Mouse (Mus musculus): ENCODE measurements around the gene Smim22. TPM values are rescaled to one million over a fixed set of nuclear protein-coding genes. Genes with fewer than 3 reads are reported as not detected.

Gene Smim22
- polyA plus RNA-seq, 1 experiment from 2014 or later, result 1.3 TPM

DNA sequence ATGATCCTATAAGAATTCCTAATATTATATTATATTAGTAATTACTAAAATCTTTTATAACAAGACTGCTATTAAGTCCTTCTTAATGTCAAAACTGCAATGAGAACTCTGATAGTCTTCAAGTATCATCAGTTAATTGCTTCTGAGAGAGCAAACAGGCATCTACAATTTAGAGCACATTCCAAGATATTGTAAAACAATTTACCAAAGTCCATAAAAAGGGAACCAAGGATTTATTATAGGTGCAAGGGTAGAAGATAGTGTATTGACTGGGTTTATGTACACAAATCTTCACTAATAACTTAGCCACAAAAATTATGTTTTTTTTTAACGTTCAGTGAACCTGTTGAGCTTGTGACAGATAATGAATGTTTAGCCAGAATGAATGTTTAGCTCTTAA, 8.1 kb upstream of the Smim22 start:
- 89% methylated on average over 1 of the region's 1 CpGs for WGBS
- H3K4me2 ChIP-seq (ENCODE audit: low read length), result no peak overlapping the region

DNA sequence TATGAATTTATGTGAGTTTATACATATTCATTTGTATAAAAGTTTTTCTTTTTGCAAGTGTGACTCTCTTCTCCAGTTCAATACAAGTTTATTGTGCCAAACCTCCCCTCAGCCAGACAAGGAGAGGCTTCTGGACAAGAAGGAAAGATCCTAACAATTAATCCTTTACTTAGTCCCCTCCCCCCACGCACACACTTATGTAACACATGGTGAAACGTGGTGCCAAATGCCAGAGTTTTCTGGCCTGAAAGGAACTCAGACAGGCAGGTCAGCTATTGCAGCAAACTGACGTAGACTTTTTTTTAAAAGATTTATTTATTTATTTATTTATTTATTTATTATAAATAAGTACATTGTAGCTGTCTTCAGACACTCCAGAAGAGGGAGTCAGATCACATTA, 6.5 kb upstream of the Smim22 start:
- H3K4me3 ChIP-seq (replicated peaks; ENCODE audit: low read length), result no peak overlapping the region
- no peak overlapping the region for H3K9ac ChIP-seq (replicated peaks; ENCODE audit: low read depth, low read length)
- no peak for ATAC-seq
- whole genome bisulfite sequencing, result 67% methylated on average over 3 of the region's 3 CpGs
- H3K36me3 ChIP-seq (ENCODE audit: control insufficient read depth, insufficient read depth), result no peaks in the 10 kb centered on the region
- H3K27me3 ChIP-seq (replicated peaks; ENCODE audit: control insufficient read depth, insufficient read depth, low read length), result 0 out of 2 replicates have a peak, but pooled peaks cover 2% of the 10 kb centered on the region
- no peak overlapping the region for H3K4me2 ChIP-seq (ENCODE audit: low read length)
- H3K9me3 ChIP-seq (ENCODE audit: control insufficient read depth, low read length), result no peaks in the 10 kb centered on the region
- H3K27ac ChIP-seq (ENCODE audit: low read length), result no peak overlapping the region
- H3K4me1 ChIP-seq (replicated peaks; ENCODE audit: control insufficient read depth, insufficient read depth, low read length), result no peaks in the 10 kb centered on the region

More for the DNA sequence above, 8.1 kb upstream of the Smim22 start:
- no peaks in the 10 kb centered on the region for H3K4me1 ChIP-seq (replicated peaks; ENCODE audit: control insufficient read depth, insufficient read depth, low read length)
- no peaks in the 10 kb centered on the region for H3K9me3 ChIP-seq (ENCODE audit: control insufficient read depth, low read length)
- ATAC-seq, result no peak
- no peak overlapping the region for H3K9ac ChIP-seq (replicated peaks; ENCODE audit: low read depth, low read length)
- no peak overlapping the region for H3K27ac ChIP-seq (ENCODE audit: low read length)
- H3K27me3 ChIP-seq (replicated peaks; ENCODE audit: control insufficient read depth, insufficient read depth, low read length), result 0 out of 2 replicates have a peak, but pooled peaks cover 2% of the 10 kb centered on the region
- no peak overlapping the region for H3K4me3 ChIP-seq (replicated peaks; ENCODE audit: low read length)
- no peaks in the 10 kb centered on the region for H3K36me3 ChIP-seq (ENCODE audit: control insufficient read depth, insufficient read depth)

DNA sequence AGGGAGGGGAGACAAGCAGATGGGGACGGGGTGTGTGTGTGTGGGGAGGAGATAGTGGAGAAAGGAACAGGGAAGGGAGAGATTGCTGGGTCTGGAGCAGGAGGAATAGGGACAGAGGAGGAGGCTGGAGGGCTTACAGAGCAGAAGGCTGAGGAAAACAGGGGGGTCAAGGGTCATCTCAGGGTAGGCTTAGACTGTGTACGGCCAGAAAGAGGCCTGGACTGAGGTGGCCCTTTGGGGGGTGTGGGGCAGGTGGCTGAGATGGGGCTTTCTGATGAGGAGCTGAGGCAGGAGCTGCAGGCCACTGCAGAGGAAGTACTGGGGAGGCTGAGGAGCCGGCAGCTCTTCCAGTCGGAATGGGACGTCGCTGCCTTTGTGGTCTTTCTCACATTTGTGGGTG, 404 bp downstream of the Smim22 start:
- H3K4me3 ChIP-seq (replicated peaks; ENCODE audit: low read length), result no peak overlapping the region
- peaks cover 5% of the 10 kb centered on the region for H3K4me1 ChIP-seq (replicated peaks; ENCODE audit: control insufficient read depth, insufficient read depth, low read length)
- no peak overlapping the region for H3K9ac ChIP-seq (replicated peaks; ENCODE audit: low read depth, low read length)
- no peak overlapping the region for H3K27ac ChIP-seq (ENCODE audit: low read length)
- no peaks in the 10 kb centered on the region for H3K27me3 ChIP-seq (replicated peaks; ENCODE audit: control insufficient read depth, insufficient read depth, low read length)
- no peaks in the 10 kb centered on the region for H3K36me3 ChIP-seq (ENCODE audit: control insufficient read depth, insufficient read depth)
- no peaks in the 10 kb centered on the region for H3K9me3 ChIP-seq (ENCODE audit: control insufficient read depth, low read length)
- ATAC-seq, result no peak
- no peak overlapping the region for H3K4me2 ChIP-seq (ENCODE audit: low read length)
- WGBS, result 57% methylated on average over 6 of the region's 6 CpGs

DNA sequence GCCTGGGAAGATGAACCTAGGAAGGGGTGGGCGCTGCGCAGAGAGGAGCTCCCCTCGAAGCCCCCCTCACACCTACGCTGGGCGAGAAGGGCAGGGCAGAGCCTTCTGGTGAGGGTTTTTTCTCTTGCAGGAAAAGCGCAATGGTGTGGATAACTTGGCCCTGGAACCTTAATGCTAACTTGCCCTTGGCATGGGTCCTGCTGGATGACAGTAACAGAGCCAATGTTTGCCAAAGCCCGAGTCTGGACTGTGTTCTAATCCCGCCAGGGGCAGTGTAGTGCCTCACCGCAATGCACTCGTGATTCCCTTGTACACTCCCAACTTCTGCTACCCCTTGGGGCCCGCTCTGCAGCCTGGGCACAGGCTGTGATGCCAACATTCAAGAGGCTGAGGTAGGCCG, 988 bp downstream of the Smim22 start:
- no peak overlapping the region for H3K9ac ChIP-seq (replicated peaks; ENCODE audit: low read depth, low read length)
- no peak overlapping the region for H3K4me2 ChIP-seq (ENCODE audit: low read length)
- H3K9me3 ChIP-seq (ENCODE audit: control insufficient read depth, low read length), result no peaks in the 10 kb centered on the region
- peaks cover 8% of the 10 kb centered on the region for H3K4me1 ChIP-seq (replicated peaks; ENCODE audit: control insufficient read depth, insufficient read depth, low read length)
- H3K36me3 ChIP-seq (ENCODE audit: control insufficient read depth, insufficient read depth), result no peaks in the 10 kb centered on the region
- no peak for ATAC-seq
- no peak overlapping the region for H3K27ac ChIP-seq (ENCODE audit: low read length)
- H3K4me3 ChIP-seq (replicated peaks; ENCODE audit: low read length), result no peak overlapping the region
- 84% methylated on average over 12 of the region's 12 CpGs for WGBS
- H3K27me3 ChIP-seq (replicated peaks; ENCODE audit: control insufficient read depth, insufficient read depth, low read length), result no peaks in the 10 kb centered on the region

DNA sequence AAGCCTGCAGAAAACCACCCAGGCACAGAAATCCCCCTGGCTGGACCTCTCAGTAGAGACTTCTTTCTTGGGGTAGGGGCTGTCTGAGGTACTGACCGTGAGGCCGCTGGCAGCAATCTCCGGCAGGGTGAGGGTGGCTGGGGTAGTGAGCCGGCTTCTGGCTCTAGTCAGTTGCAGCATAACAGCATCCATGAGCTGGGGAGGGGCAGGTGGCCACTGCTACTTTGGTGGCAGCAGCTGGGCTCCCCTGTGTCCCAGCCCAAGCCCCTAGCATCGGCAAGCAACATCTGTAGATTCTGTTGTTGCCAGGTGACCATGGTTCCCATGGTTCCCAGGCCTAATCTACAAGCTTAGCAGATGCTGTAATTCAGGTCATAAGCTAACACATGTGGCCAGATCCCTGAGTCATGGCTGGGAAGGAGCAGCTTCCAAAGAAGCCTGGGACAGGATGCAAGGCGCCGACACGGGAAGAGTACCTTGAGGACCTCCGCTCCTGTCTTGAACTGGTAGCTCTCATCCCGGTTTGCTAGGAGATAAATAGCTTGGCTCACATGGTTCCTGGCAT, 3.4 kb downstream of the Smim22 start:
- H3K9me3 ChIP-seq (ENCODE audit: control insufficient read depth, low read length), result no peaks in the 10 kb centered on the region
- no peak overlapping the region for H3K27ac ChIP-seq (ENCODE audit: low read length)

DNA sequence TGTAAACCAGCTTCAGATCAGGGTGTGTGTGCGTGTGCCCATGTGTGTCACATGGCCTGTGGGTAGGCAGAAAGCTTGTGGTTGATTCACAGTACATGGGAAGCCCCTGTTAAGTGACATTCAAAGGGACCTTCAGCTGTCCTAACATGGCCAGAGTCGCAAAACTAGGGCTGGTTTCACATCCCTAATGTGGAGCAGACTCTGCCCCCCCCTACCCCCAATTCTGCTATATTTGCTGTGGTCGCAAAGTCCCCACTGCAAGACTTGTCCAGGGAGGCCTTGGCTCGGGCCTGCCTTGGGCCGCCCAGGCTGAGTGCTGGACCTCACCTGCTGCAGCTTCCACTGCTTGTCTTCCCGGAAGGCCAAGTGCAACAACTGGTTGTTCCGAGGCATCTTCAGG, 4.2 kb downstream of the Smim22 start:
- H3K4me3 ChIP-seq (replicated peaks; ENCODE audit: low read length), result no peak overlapping the region
- no peak overlapping the region for H3K27ac ChIP-seq (ENCODE audit: low read length)
- no peak overlapping the region for H3K9ac ChIP-seq (replicated peaks; ENCODE audit: low read depth, low read length)
- no peaks in the 10 kb centered on the region for H3K27me3 ChIP-seq (replicated peaks; ENCODE audit: control insufficient read depth, insufficient read depth, low read length)
- H3K9me3 ChIP-seq (ENCODE audit: control insufficient read depth, low read length), result no peaks in the 10 kb centered on the region
- 90% methylated on average over 7 of the region's 7 CpGs for WGBS
- H3K4me2 ChIP-seq (ENCODE audit: low read length), result no peak overlapping the region
- ATAC-seq, result no peak
- peaks cover 15% of the 10 kb centered on the region for H3K36me3 ChIP-seq (ENCODE audit: control insufficient read depth, insufficient read depth)
- peaks cover 8% of the 10 kb centered on the region for H3K4me1 ChIP-seq (replicated peaks; ENCODE audit: control insufficient read depth, insufficient read depth, low read length)

More for the DNA sequence above, 3.4 kb downstream of the Smim22 start:
- Histone ChIP-seq H3K4me1 (replicated peaks; ENCODE audit: control insufficient read depth, insufficient read depth, low read length) (peaks cover 8% of the 10 kb centered on the region), H3K27me3 (replicated peaks; ENCODE audit: control insufficient read depth, insufficient read depth, low read length) (no peaks in the 10 kb centered on the region), H3K9ac (replicated peaks; ENCODE audit: low read depth, low read length) (no peak overlapping the region), H3K4me3 (replicated peaks; ENCODE audit: low read length) (no peak overlapping the region), H3K4me2 (ENCODE audit: low read length) (no peak overlapping the region), H3K36me3 (ENCODE audit: control insufficient read depth, insufficient read depth) (peaks cover 9% of the 10 kb centered on the region)
- 87% methylated on average over 10 of the region's 10 CpGs for WGBS
- ATAC-seq, result no peak

DNA sequence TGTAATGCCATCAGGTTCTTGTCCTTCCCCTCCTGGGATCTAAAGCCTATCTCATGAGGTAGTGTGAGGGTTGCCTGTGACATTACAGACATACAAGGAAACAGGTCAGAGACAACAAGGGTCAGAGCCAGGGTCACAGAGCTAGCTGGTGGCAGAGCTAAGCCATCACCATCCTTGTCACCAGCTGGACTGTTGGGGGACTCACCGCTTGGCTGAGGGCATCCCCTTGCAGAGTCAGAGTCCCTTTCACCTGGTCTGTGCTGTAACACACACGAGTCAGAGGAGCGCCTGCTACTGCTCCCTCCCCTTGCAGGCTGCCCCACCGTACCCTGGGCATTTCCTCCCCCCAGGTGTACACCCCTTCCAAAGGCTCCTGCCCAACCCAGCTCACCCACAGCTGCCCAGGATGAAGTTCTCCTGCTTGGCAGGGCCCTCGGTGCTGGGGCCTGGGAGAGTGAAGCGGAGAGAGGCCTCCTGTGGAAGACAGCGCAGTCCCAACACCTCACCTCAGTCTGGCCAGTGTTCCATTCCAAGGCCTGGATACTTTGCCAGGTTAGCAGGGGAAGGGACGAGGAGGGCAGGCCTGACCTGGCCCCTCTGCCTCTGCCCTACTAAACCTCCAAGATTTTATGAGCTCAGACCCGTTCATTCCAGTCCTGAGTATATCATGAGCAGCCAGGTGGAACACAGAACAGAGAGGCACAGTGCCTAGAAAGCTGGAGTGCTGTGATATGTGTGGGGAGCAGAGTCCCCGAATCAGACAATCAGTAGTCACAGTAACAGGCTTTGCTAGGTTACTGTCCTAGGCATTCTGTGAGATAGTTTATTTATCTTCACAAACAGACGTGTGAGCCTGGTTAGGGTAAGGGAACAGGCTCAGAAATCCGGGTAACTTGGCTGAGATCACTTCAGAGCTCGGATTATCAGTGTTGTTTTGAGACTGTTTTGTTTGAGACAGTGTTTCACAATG, 5.2 kb downstream of the Smim22 start:
- peaks cover 8% of the 10 kb centered on the region for H3K4me1 ChIP-seq (replicated peaks; ENCODE audit: control insufficient read depth, insufficient read depth, low read length)
- no peak overlapping the region for H3K27ac ChIP-seq (ENCODE audit: low read length)
- peak overlapping the region; percentile 77 for H3K9ac ChIP-seq (replicated peaks; ENCODE audit: low read depth, low read length)
- no peak for ATAC-seq
- H3K9me3 ChIP-seq (ENCODE audit: control insufficient read depth, low read length), result no peaks in the 10 kb centered on the region
- peaks cover 21% of the 10 kb centered on the region for H3K36me3 ChIP-seq (ENCODE audit: control insufficient read depth, insufficient read depth)
- H3K4me3 ChIP-seq (replicated peaks; ENCODE audit: low read length), result peak overlapping the region; percentile 70
- H3K27me3 ChIP-seq (replicated peaks; ENCODE audit: control insufficient read depth, insufficient read depth, low read length), result no peaks in the 10 kb centered on the region
- peak overlapping the region; percentile 80 for H3K4me2 ChIP-seq (ENCODE audit: low read length)
- WGBS, result 46% methylated on average over 13 of the region's 13 CpGs

DNA sequence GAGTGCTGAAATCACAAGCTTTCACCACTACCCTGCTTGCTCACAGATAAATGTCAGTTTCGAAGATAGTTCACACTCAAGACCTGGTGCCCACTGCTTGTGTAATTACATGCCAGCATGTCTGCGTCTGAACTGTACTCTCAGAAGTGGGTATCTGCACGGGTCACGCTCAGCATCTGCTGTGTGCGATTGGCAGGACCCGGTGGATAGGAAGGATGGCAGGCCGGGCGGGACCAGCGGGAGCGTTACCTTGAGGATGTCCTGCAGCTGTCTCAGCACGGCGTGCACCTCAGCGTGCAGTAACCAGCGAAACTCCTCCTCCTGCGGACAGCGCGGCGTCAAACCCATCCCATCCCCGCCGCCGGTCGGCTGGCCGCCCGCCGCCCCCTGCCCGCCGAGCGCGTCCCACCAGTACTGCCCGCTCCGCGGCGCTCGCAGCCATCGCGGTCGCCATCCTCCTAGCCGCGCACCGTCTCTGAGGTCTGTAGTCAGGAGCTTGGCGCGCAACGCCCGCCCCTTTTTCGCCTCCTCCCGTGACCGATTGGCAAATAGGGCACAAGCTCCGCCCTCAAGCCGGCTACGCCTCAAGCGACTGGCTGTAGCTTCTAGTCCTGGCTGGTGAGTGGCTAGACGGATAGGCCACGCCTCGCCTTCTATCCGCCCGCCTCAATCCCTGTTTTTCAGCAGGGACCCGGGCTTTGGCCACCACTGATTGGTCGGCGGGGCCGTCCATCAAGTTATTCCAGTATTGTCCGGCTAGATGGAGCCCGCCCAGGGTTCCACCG, 6.2 kb downstream of the Smim22 start, which contains the start of gene Rogdi:
Rogdi (minus strand) TSS at position 500 of the 785 bp plus-strand sequence.
- Histone ChIP-seq H3K36me3 (ENCODE audit: control insufficient read depth, insufficient read depth) (peaks cover 28% of the 10 kb centered on the region), H3K27ac (ENCODE audit: low read length) (peak within 1 kb of the TSS; percentile 56; the same call in 1 of the 2 replicates), H3K9ac (replicated peaks; ENCODE audit: low read depth, low read length) (peak within 1 kb of the TSS; percentile 77)

DNA sequence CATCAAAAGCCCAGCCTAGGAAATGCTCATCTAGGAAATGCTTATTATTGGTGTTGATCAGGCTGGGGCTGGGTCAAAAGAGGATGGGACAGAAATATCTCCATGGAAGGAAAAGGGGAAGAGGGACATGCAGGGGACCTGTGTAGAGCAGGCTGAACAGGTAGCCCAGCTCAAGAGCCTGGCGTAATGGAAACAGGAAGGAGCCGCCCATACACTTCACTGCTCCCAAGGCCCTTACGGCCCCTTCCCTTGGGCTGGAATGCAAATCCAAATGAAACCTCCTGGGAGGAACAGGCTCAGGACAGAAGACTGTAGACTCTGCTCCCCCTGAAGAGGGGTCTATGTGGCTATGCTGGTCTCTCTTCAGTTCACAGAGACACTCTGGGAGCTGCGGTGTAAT, 7.5 kb downstream of the Smim22 start:
- no peak overlapping the region for H3K4me2 ChIP-seq (ENCODE audit: low read length)
- peaks cover 41% of the 10 kb centered on the region for H3K36me3 ChIP-seq (ENCODE audit: control insufficient read depth, insufficient read depth)
- no peaks in the 10 kb centered on the region for H3K9me3 ChIP-seq (ENCODE audit: control insufficient read depth, low read length)
- H3K27ac ChIP-seq (ENCODE audit: low read length), result peak overlapping the region; percentile 2; the same call in 1 of the 2 replicates
- no peaks in the 10 kb centered on the region for H3K27me3 ChIP-seq (replicated peaks; ENCODE audit: control insufficient read depth, insufficient read depth, low read length)
- no peak overlapping the region for H3K9ac ChIP-seq (replicated peaks; ENCODE audit: low read depth, low read length)
- no peak overlapping the region for H3K4me3 ChIP-seq (replicated peaks; ENCODE audit: low read length)
- WGBS, result 89% methylated on average over 4 of the region's 4 CpGs
- no peak for ATAC-seq
- peaks cover 8% of the 10 kb centered on the region for H3K4me1 ChIP-seq (replicated peaks; ENCODE audit: control insufficient read depth, insufficient read depth, low read length)

More for the DNA sequence above, 6.2 kb downstream of the Smim22 start, which contains the start of gene Rogdi:
- H3K27me3 ChIP-seq (replicated peaks; ENCODE audit: control insufficient read depth, insufficient read depth, low read length), result no peaks in the 10 kb centered on the region
- peak within 1 kb of the TSS; percentile 70 for H3K4me3 ChIP-seq (replicated peaks; ENCODE audit: low read length)
- no peaks in the 10 kb centered on the region for H3K9me3 ChIP-seq (ENCODE audit: control insufficient read depth, low read length)
- peak within 1 kb of the TSS; percentile 80 for H3K4me2 ChIP-seq (ENCODE audit: low read length)
- under 1% methylated on average over 62 of the region's 63 CpGs for WGBS
- peak; percentile 99 for ATAC-seq
- peaks cover 8% of the 10 kb centered on the region for H3K4me1 ChIP-seq (replicated peaks; ENCODE audit: control insufficient read depth, insufficient read depth, low read length)

Data from forebrain, embryonic 16.5 days (tissue).